Mouse (Mus musculus): ENCODE data around the gene Hmmr. TPM values are rescaled to one million over a fixed set of nuclear protein-coding genes. Genes with fewer than 3 reads are reported as not detected.

The Hmmr gene
- polyA plus RNA-seq, 1 experiment from 2014 or later, result 21.8 TPM

- no peak for TF ChIP-seq EP300 (IDR thresholded peaks at IDR 0.05; ENCODE audit: low read depth)
- TF ChIP-seq CTCF (IDR thresholded peaks at IDR 0.05; ENCODE audit: low read depth), result no peak
- Histone ChIP-seq H3K27me3 (ENCODE audit: insufficient read depth, low read length) (no peaks in the 10 kb centered on the region), H3K9me3 (ENCODE audit: low read length) (no peaks in the 10 kb centered on the region), H3K36me3 (replicated peaks; ENCODE audit: insufficient read depth, low read length) (peaks cover 9% of the 10 kb centered on the region), H3K9ac (replicated peaks) (no peak overlapping the region), H3K27ac (ENCODE audit: low read depth) (no peak overlapping the region), H3K4me1 (ENCODE audit: insufficient read depth) (no peaks in the 10 kb centered on the region), H3K4me2 (ENCODE audit: low read depth, low read length) (no peak overlapping the region), H3K4me3 (ENCODE audit: low read depth, low read length) (no peak overlapping the region)
- no peak for ATAC-seq
- no peak for DNase-seq
- 72% methylated on average over 3 of the region's 3 CpGs for whole genome bisulfite sequencing (ENCODE audit: insufficient replicate concordance)
Observed at GRCm38 (mm10) chr11:40744348-40744747, 11.1 kb upstream of the Hmmr start.

DNA sequence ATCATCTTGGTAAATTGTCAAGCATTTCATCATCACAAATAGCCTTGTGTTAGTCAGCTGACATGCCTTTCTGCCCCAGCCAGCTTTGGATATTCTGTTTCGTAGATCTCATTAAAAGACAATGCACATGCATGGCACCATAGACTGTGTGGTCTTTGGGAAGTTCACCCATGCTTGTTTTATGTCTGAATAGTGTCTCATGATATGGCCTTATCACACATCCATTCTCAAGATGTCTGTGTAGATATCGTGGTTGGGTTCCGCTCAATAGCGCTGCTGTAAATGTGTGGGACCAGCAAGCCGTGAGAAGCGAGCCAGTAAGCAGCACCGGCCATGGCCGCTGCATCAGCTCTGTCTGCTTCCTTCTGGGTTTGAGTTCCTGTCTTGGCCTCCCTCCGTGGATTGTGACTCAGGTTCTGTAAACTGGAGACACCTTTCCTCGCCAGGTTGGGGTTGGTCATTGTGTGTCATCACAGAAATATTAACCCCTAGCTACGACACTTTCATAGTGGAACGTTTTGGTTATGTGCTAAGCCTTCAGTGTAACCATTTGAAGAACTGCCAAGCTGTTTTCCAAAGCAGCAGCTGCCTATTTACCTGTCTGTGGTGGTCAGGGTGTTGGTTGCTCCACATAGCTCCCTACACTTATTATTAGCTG lies 8.5 kb upstream of the Hmmr start:
- DNase-seq, result no peak
- peaks cover 29% of the 10 kb centered on the region for H3K36me3 ChIP-seq (replicated peaks; ENCODE audit: insufficient read depth, low read length)
- TF ChIP-seq EP300 (IDR thresholded peaks at IDR 0.05; ENCODE audit: low read depth) (no peak), CTCF (IDR thresholded peaks at IDR 0.05; ENCODE audit: low read depth) (no peak)
- no peak overlapping the region for H3K4me3 ChIP-seq (ENCODE audit: low read depth, low read length)
- no peaks in the 10 kb centered on the region for H3K4me1 ChIP-seq (ENCODE audit: insufficient read depth)
- ATAC-seq, result no peak
- no peak overlapping the region for H3K9ac ChIP-seq (replicated peaks)
- WGBS (ENCODE audit: insufficient replicate concordance), result 86% methylated on average over 12 of the region's 12 CpGs
- H3K27me3 ChIP-seq (ENCODE audit: insufficient read depth, low read length), result no peaks in the 10 kb centered on the region
- no peaks in the 10 kb centered on the region for H3K9me3 ChIP-seq (ENCODE audit: low read length)
- H3K4me2 ChIP-seq (ENCODE audit: low read depth, low read length), result no peak overlapping the region
- H3K27ac ChIP-seq (ENCODE audit: low read depth), result no peak overlapping the region

DNA sequence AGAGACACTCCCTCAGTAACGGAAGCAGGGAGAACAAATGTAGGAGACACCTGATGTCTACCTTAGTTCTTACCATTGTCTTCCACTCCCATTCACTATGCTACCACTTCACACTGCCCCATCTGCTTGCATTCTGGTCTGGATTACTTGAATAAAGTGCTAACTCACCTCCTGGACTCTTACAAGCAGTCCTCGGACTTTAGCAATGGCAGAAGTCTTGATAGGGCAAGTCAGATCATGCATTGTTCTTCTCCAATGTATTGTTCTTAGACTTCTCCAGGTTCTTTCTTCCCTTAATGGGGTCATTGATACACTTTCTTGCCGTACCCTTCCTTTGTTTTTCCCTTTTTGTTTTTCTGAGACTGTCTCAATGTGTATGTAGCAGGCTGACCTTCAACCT lies 4.1 kb upstream of the Hmmr start:
- 83% methylated on average over 3 of the region's 3 CpGs for WGBS (ENCODE audit: insufficient replicate concordance)
- Histone ChIP-seq H3K4me3 (ENCODE audit: low read depth, low read length) (no peak overlapping the region), H3K9me3 (ENCODE audit: low read length) (no peaks in the 10 kb centered on the region), H3K9ac (replicated peaks) (no peak overlapping the region), H3K27me3 (ENCODE audit: insufficient read depth, low read length) (no peaks in the 10 kb centered on the region), H3K4me2 (ENCODE audit: low read depth, low read length) (no peak overlapping the region), H3K27ac (ENCODE audit: low read depth) (no peak overlapping the region), H3K36me3 (replicated peaks; ENCODE audit: insufficient read depth, low read length) (peaks cover 28% of the 10 kb centered on the region), H3K4me1 (ENCODE audit: insufficient read depth) (peaks cover 13% of the 10 kb centered on the region)
- DNase-seq (no peak), ATAC-seq (no peak)
- TF ChIP-seq CTCF (IDR thresholded peaks at IDR 0.05; ENCODE audit: low read depth), result no peak
- TF ChIP-seq EP300 (IDR thresholded peaks at IDR 0.05; ENCODE audit: low read depth), result no peak

DNA sequence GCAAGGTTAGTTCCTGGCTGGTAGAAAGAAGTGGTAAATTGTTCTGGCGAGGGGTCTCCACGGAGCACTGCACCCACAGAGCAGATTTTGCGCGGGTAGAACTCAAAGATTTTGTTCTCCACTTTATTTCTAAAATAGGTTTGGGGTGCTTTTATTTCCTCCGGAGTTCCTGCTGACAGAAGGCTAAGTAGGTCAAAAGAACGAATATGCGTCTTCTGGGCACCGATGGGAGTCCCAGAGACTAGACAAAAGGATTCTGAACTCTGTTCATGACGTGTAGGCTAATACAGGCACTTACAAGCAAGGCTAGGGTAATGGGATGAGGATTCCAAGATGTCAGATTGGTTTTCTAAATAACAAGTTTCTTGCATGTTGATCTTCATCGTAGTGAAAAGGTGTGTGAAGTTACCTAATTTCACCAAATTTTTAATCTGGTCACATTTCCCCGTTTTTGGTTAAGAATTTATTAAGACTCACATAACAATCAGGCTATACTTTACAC lies 1.1 kb upstream of the Hmmr start:
- TF ChIP-seq EP300 (IDR thresholded peaks at IDR 0.05; ENCODE audit: low read depth) (no peak), CTCF (IDR thresholded peaks at IDR 0.05; ENCODE audit: low read depth) (no peak)
- peak overlapping the region; percentile 78 for H3K27ac ChIP-seq (ENCODE audit: low read depth)
- WGBS (ENCODE audit: insufficient replicate concordance), result 4% methylated on average over 11 of the region's 11 CpGs

GRCm38 (mm10) chr11:40732997-40733338 lies 254 bp downstream of the Hmmr start:
- Histone ChIP-seq H3K4me2 (ENCODE audit: low read depth, low read length) (peak overlapping the region; percentile 91), H3K9me3 (ENCODE audit: low read length) (no peaks in the 10 kb centered on the region), H3K4me3 (ENCODE audit: low read depth, low read length) (peak overlapping the region; percentile 84), H3K27ac (ENCODE audit: low read depth) (peak overlapping the region; percentile 75), H3K4me1 (ENCODE audit: insufficient read depth) (peaks cover 15% of the 10 kb centered on the region), H3K36me3 (replicated peaks; ENCODE audit: insufficient read depth, low read length) (peaks cover 26% of the 10 kb centered on the region), H3K9ac (replicated peaks) (peak overlapping the region; percentile 76), H3K27me3 (ENCODE audit: insufficient read depth, low read length) (no peaks in the 10 kb centered on the region)
- 1% methylated on average over 14 of the region's 14 CpGs for WGBS (ENCODE audit: insufficient replicate concordance)
- TF ChIP-seq EP300 (IDR thresholded peaks at IDR 0.05; ENCODE audit: low read depth), result no peak
- no peak for TF ChIP-seq CTCF (IDR thresholded peaks at IDR 0.05; ENCODE audit: low read depth)
- peak; percentile 57 for ATAC-seq
- no peak for DNase-seq

More for the DNA sequence above, 1.1 kb upstream of the Hmmr start:
- H3K4me1 ChIP-seq (ENCODE audit: insufficient read depth), result peaks cover 15% of the 10 kb centered on the region
- peaks cover 22% of the 10 kb centered on the region for H3K36me3 ChIP-seq (replicated peaks; ENCODE audit: insufficient read depth, low read length)
- peak overlapping the region; percentile 97 for H3K4me2 ChIP-seq (ENCODE audit: low read depth, low read length)
- H3K4me3 ChIP-seq (ENCODE audit: low read depth, low read length), result peak overlapping the region; percentile 84
- H3K9ac ChIP-seq (replicated peaks), result peak overlapping the region; percentile 91
- DNase-seq (no peak), ATAC-seq (no peak)
- no peaks in the 10 kb centered on the region for H3K9me3 ChIP-seq (ENCODE audit: low read length)
- H3K27me3 ChIP-seq (ENCODE audit: insufficient read depth, low read length), result no peaks in the 10 kb centered on the region

GRCm38 (mm10) chr11:40718324-40718723 lies 14.9 kb downstream of the Hmmr start:
- H3K4me3 ChIP-seq (ENCODE audit: low read depth, low read length), result no peak overlapping the region
- no peak for ATAC-seq
- H3K36me3 ChIP-seq (replicated peaks; ENCODE audit: insufficient read depth, low read length), result peaks cover 90% of the 10 kb centered on the region
- H3K27me3 ChIP-seq (ENCODE audit: insufficient read depth, low read length), result no peaks in the 10 kb centered on the region
- no peak overlapping the region for H3K4me2 ChIP-seq (ENCODE audit: low read depth, low read length)
- DNase-seq, result no peak
- no peaks in the 10 kb centered on the region for H3K4me1 ChIP-seq (ENCODE audit: insufficient read depth)
- no peak overlapping the region for H3K9ac ChIP-seq (replicated peaks)
- TF ChIP-seq CTCF (IDR thresholded peaks at IDR 0.05; ENCODE audit: low read depth), result no peak
- no peak for TF ChIP-seq EP300 (IDR thresholded peaks at IDR 0.05; ENCODE audit: low read depth)
- H3K9me3 ChIP-seq (ENCODE audit: low read length), result no peaks in the 10 kb centered on the region
- H3K27ac ChIP-seq (ENCODE audit: low read depth), result no peak overlapping the region

Data from liver, postnatal 0 days (tissue).